Mouse (Mus musculus) kidney, adult 2 months (tissue): ENCODE data around the gene Pacrg. TPM values are rescaled to one million over a fixed set of nuclear protein-coding genes. Genes with fewer than 3 reads are reported as not detected.
A peak's percentile ranks its signal among the peaks of the same experiment; 100 is the strongest.

Experiments
- DNase-seq: peaks from one replicate; pipeline ENCODE4 v3.0.0; 2021
- H3K27ac ChIP-seq: fragments of 200-500 bp; 2 replicates; pipeline ENCODE4 v1.5.1; 2012; ENCODE audit warnings: low read depth, low read length, control low read depth, inconsistent platforms; ENCODE audit not compliant: insufficient read depth
- H3K27me3 ChIP-seq: fragments of 200-500 bp; replicated peaks from 2 replicates; pipeline ENCODE4 v1.6.1; 2012; ENCODE audit warnings: mild to moderate bottlenecking, moderate library complexity, low read length, inconsistent platforms; ENCODE audit not compliant: control insufficient read depth, insufficient read depth
- H3K36me3 ChIP-seq: fragments of 200-500 bp; 2 replicates; pipeline ENCODE4 v1.6.1; 2012; ENCODE audit warnings: mild to moderate bottlenecking, moderate library complexity, low read length, inconsistent platforms; ENCODE audit not compliant: control insufficient read depth, insufficient read depth
- H3K4me1 ChIP-seq: fragments of 200-500 bp; 2 replicates; pipeline ENCODE4 v1.6.1; 2011; ENCODE audit warnings: low read length; ENCODE audit not compliant: control insufficient read depth, insufficient read depth
- H3K4me3 ChIP-seq: fragments of 200-500 bp; 2 replicates; pipeline ENCODE4 v1.5.1; 2011; ENCODE audit warnings: mild to moderate bottlenecking, low read depth, low read length, control low read depth; ENCODE audit not compliant: insufficient read depth
- CTCF ChIP-seq: fragments of 200-500 bp; conservative IDR thresholded peaks from 2 replicates; pipeline ENCODE4 v1.5.1; 2011; ENCODE audit warnings: low read depth, mild to moderate bottlenecking, control low read depth, low read length, moderate library complexity, mixed read lengths; ENCODE audit not compliant: insufficient read depth, insufficient read length
- POLR2A ChIP-seq: fragments of 200-500 bp; IDR thresholded peaks from one replicate; pipeline ENCODE4 v1.6.1; 2011; ENCODE audit warnings: low read depth, low read length, control low read depth
- WGBS: fragments of 180-500 bp; shearing (Covaris S2); methylation state at CpG from one replicate; pipeline ENCODE4 v1.1.7; 2018; 5-methylcytosine and 5-hydroxymethylcytosine counted together
- polyA plus RNA-seq: library from polyadenylated mRNA; depleted of rRNA; stranded (reverse); fragments of >200 nt; gene quantifications from 2 replicates; pipeline ENCODE4 v1.2.3, GENCODE M21; 2012

Pacrg gene
- polyA plus RNA-seq, 1 experiment: 2.7 TPM

DNA sequence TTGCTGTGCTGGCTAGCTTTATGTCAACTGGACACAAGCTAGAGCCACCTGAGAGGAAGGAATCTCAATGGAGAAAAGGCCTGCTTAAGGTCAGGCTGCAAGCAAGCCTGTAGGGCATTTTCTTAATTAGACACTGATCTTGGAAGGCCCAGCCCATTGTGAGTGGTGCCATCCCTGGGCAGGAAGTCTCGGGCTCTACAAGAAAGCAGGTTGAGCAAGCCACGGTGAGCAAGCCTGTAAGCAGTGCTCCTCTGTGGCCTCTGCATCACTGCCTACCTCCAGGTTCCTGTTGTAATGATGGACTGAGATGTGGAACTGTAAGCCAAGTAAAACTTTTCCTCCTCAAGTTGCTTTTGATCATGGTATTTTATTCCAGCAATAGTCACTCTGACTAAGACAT is 332.0 kb downstream of the Pacrg start:
- Histone ChIP-seq H3K36me3 (no peaks in the 10 kb centered on the region), H3K27ac (no peak overlapping the region), H3K27me3 (no peaks in the 10 kb centered on the region), H3K4me1 (peaks cover 4% of the 10 kb centered on the region), H3K4me3 (no peak overlapping the region)
- no peak for DNase-seq
- WGBS: 86% methylated on average over 2 of the region's 2 CpGs
- TF ChIP-seq CTCF (no peak), POLR2A (no peak)

DNA sequence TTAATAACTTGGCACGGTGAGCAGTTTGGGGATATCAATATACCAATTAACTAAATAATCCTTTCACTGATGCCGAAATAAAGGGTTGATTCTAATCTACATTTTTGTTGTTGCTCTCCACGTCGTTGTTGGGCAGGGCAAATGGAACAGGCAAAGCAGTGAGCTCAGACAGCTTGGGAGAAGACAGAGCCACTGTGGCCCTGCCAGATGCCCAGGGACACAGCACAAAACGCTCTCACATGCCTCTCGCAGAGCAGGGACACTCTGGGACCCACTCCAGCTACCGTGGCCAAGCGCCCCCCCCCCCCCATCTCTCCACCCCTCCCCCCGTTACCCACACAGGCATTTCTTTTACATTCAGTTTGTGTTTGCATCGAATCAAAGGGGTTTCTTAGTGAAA is 332.6 kb downstream of the Pacrg start:
- Histone ChIP-seq H3K4me3 (no peak overlapping the region), H3K36me3 (no peaks in the 10 kb centered on the region), H3K27ac (no peak overlapping the region), H3K4me1 (peaks cover 3% of the 10 kb centered on the region), H3K27me3 (no peaks in the 10 kb centered on the region)
- WGBS: 63% methylated on average over 10 of the region's 10 CpGs
- TF ChIP-seq POLR2A: no peak
- no peak for TF ChIP-seq CTCF
- DNase-seq: no peak

DNA sequence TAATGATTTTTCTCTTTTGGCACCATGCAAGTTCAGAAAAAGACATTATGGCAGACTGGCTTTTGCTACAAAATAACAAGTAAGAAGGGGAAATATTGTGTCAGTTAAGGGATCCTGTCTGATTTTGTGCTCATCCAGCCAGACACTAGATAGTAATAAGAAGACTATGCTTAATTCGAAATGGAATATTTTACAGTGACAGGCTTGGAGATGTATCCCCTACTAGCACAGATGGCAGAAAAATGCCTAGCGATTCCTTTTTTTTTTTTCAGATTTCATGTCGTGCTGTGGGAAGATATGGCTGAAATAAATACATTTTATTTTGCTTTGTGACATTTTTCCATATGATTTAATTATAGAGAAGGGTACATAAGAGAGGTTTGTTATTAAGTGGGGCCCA is 333.2 kb downstream of the Pacrg start:
- no peaks in the 10 kb centered on the region; the same call in 1 of the 2 replicates for H3K4me1 ChIP-seq

DNA sequence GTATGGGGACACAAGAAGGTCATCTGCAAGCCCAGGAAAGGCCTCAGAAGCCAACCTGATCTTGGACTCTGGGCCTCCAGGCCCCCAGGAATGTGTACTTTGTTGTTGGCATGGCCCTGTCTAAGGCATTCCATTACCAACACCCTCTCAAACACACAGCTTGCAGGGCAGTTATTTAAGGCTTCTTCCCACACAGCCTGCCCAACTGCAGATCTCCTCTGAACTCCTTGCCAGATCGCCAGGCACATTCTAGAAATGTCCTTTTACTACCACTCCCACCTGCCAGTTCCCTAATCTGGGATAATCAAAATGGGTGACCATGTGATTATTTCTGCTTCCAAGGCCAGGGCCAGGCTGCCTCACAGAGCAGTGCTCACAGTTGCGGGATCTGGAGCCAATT is 338.7 kb downstream of the Pacrg start:
- 87% methylated on average over 2 of the region's 2 CpGs for WGBS
- no peak for TF ChIP-seq CTCF
- TF ChIP-seq POLR2A: no peak
- no peak overlapping the region for H3K4me3 ChIP-seq
- H3K27me3 ChIP-seq: no peaks in the 10 kb centered on the region
- no peak overlapping the region for H3K27ac ChIP-seq
- no peaks in the 10 kb centered on the region for H3K36me3 ChIP-seq
- H3K4me1 ChIP-seq: peaks cover 7% of the 10 kb centered on the region
- DNase-seq: no peak

More for the DNA sequence above, 333.2 kb downstream of the Pacrg start:
- Histone ChIP-seq H3K27ac (no peak overlapping the region), H3K4me3 (no peak overlapping the region), H3K36me3 (no peaks in the 10 kb centered on the region), H3K27me3 (no peaks in the 10 kb centered on the region)
- 88% methylated on average over 3 of the region's 3 CpGs for WGBS
- TF ChIP-seq POLR2A: no peak
- TF ChIP-seq CTCF: no peak
- DNase-seq: no peak

DNA sequence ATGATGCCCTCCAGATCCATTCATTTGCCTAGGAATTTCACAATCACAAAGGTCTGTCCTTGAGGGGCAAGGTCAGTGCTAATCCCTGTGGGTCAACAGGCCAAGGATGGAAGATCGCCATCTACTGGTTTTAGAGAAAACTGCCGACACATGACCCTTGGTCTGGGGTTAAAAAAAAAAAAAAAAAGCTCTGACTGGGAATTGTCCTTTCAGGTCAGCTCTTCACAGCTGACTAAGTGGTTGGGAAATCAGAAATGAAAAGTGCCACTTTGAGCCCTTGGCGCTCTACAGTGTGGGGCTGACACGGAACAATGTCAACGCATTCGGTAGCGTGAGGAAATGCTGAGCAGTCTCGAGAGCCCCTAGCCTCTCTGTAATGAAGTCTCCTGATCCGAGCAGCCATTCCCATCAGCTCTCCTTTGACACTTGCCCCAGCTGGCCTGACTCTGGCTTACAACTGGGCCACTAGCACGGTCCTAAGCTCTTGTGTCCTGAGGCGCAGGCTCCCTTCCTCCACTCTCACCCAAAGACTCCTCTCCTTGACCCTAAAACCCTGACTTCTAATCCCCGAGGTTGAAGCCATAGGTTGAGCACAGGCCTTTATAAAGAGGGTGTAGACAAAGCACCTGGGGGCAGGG is 339.2 kb downstream of the Pacrg start:
- no peak overlapping the region for H3K27ac ChIP-seq

DNA sequence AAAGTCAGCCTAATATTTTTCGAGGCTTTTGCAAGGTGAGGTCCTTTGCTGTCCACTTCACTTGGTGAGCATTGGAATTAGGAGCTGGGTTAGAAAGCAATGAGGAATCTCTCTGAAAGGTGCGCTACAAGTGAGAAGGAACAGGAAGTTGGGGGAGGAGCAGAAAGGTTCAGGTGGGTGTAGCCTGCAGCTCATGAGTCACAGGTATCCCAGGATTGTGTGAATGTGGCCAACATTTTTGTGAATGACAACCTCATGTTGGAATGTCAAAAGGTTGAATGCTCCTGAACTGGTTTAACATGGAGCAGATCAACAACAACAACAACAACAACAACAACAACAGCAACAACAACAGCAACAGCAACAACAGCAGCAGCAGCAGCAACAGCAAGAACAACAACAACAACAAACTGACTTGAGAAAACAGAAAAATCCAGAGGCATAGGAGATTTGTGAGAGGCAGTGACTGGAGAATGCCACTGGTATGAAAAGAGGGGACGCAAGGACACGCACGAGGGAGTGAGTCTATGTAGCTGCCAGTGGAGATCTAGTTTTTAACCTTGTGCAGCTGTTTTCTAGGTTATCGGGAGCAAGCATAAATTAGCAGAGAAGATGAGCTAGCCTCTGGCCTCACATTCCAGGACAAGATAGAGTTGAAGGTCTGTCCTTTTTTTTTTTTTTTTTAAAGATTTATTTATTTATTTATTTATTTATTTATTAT is 341.0 kb downstream of the Pacrg start:
- H3K4me3 ChIP-seq: no peak overlapping the region
- no peak for DNase-seq
- peaks cover 7% of the 10 kb centered on the region for H3K4me1 ChIP-seq
- no peak for TF ChIP-seq POLR2A
- TF ChIP-seq CTCF: no peak
- H3K27me3 ChIP-seq: no peaks in the 10 kb centered on the region
- WGBS: 68% methylated on average over 6 of the region's 6 CpGs
- H3K27ac ChIP-seq: no peak overlapping the region; the same call in 1 of the 2 replicates
- H3K36me3 ChIP-seq: no peaks in the 10 kb centered on the region

More for the DNA sequence above, 339.2 kb downstream of the Pacrg start:
- peak; percentile 60 for TF ChIP-seq CTCF
- TF ChIP-seq POLR2A: no peak
- H3K36me3 ChIP-seq: no peaks in the 10 kb centered on the region
- 60% methylated on average over 12 of the region's 12 CpGs for WGBS
- DNase-seq: peak; percentile 61
- peaks cover 7% of the 10 kb centered on the region for H3K4me1 ChIP-seq
- H3K27me3 ChIP-seq: no peaks in the 10 kb centered on the region
- H3K4me3 ChIP-seq: no peak overlapping the region

DNA sequence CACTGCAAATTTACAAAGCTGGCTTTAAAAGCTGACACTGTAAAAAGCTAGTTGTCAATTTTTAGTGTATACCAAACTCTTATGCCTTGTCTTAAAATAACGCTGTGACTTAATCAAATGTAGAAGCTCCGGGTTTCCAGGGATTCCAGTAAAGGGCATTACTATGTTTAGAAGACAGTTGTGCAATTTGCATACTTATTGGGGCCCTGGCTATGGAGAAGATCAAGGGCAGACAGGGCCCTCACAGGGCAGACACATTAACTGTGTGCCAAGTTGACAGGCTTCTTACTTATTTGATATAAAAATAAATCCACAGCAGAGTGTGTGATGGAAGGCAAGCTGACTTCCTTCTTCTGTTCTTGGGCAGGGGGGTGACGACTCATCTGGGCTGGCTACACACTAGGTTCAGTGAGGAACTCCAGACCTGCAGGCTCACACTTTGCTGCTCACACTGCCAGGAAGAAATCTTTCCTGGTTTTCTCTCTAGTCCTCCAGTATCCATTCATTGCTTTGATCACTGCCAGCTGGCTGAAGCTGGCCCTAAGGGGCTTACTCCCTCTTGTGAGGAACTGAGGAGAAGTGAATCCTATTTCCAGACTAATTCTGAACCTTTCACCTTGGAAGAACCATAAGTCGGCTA is 342.2 kb downstream of the Pacrg start:
- Histone ChIP-seq H3K27me3 (no peaks in the 10 kb centered on the region), H3K4me1 (peaks cover 7% of the 10 kb centered on the region), H3K27ac (no peak overlapping the region), H3K4me3 (no peak overlapping the region), H3K36me3 (no peaks in the 10 kb centered on the region)
- TF ChIP-seq POLR2A (no peak), CTCF (no peak)
- no peak for DNase-seq
- 59% methylated on average over 4 of the region's 4 CpGs for WGBS
